Mouse (Mus musculus): ENCODE results near the gene Ctnnal1. TPM values are rescaled to one million over a fixed set of nuclear protein-coding genes. Genes with fewer than 3 reads are reported as not detected.

Ctnnal1 gene
- polyA plus RNA-seq, 1 experiment from 2014 or later, result 8.6 TPM

DNA sequence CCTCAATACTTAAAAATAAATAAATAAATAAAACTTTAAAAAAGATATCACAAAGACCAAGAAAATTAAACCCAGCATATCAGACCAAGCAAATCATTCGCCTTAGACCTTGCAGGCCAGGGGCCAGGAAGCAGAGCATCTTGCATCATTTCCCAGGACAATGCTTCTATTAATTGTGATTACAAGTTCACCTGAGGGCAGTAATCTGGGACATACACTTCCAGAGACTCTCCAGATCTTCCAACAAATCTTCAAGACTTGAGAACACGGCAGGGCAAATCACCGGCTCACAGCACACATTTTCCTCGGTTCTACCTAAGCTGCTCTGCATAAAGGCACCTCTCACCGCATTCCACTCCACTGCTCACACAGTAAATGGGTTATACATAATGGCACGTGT lies 16.9 kb downstream of the Ctnnal1 start:
- Histone ChIP-seq H3K9ac (ENCODE audit: low read depth, low read length) (no peak overlapping the region), H3K4me1 (ENCODE audit: control insufficient read depth, low read depth, low read length) (peaks cover 3% of the 10 kb centered on the region; the same call in 1 of the 2 replicates), H3K4me2 (ENCODE audit: low read depth, low read length) (no peak overlapping the region), H3K36me3 (ENCODE audit: control insufficient read depth, insufficient read depth) (peaks cover 7% of the 10 kb centered on the region), H3K9me3 (replicated peaks; ENCODE audit: control insufficient read depth, low read length) (peaks cover 2% of the 10 kb centered on the region; the same call in 1 of the 2 replicates), H3K27ac (ENCODE audit: low read length) (no peak overlapping the region), H3K27me3 (ENCODE audit: control insufficient read depth, insufficient read depth, low read depth, low read length) (no peaks in the 10 kb centered on the region), H3K4me3 (ENCODE audit: low read depth, low read length) (no peak overlapping the region)
- no peak for ATAC-seq (ENCODE audit: low read depth)
- WGBS (ENCODE audit: insufficient replicate concordance), result 81% methylated on average over 6 of the region's 6 CpGs

- WGBS (ENCODE audit: insufficient replicate concordance), result 76% methylated on average over 3 of the region's 3 CpGs
- no peak overlapping the region for H3K27ac ChIP-seq (ENCODE audit: low read length)
- H3K4me1 ChIP-seq (ENCODE audit: control insufficient read depth, low read depth, low read length), result peaks cover 3% of the 10 kb centered on the region; the same call in 1 of the 2 replicates
- no peak overlapping the region for H3K9ac ChIP-seq (ENCODE audit: low read depth, low read length)
- peaks cover 2% of the 10 kb centered on the region; the same call in 1 of the 2 replicates for H3K9me3 ChIP-seq (replicated peaks; ENCODE audit: control insufficient read depth, low read length)
- no peak for ATAC-seq (ENCODE audit: low read depth)
- no peaks in the 10 kb centered on the region for H3K27me3 ChIP-seq (ENCODE audit: control insufficient read depth, insufficient read depth, low read depth, low read length)
- H3K4me3 ChIP-seq (ENCODE audit: low read depth, low read length), result no peak overlapping the region
- H3K36me3 ChIP-seq (ENCODE audit: control insufficient read depth, insufficient read depth), result peaks cover 7% of the 10 kb centered on the region
- no peak overlapping the region for H3K4me2 ChIP-seq (ENCODE audit: low read depth, low read length)
Observed at GRCm38 (mm10) chr4:56847400-56847799, 17.6 kb downstream of the Ctnnal1 start.

GRCm38 (mm10) chr4:56845896-56846533 lies 19.0 kb downstream of the Ctnnal1 start:
- no peaks in the 10 kb centered on the region for H3K27me3 ChIP-seq (ENCODE audit: control insufficient read depth, insufficient read depth, low read depth, low read length)
- no peaks in the 10 kb centered on the region; the same call in 1 of the 2 replicates for H3K4me1 ChIP-seq (ENCODE audit: control insufficient read depth, low read depth, low read length)
- H3K9ac ChIP-seq (ENCODE audit: low read depth, low read length), result no peak overlapping the region
- peaks cover 2% of the 10 kb centered on the region; the same call in 1 of the 2 replicates for H3K9me3 ChIP-seq (replicated peaks; ENCODE audit: control insufficient read depth, low read length)
- ATAC-seq (ENCODE audit: low read depth), result no peak
- H3K4me2 ChIP-seq (ENCODE audit: low read depth, low read length), result no peak overlapping the region
- H3K36me3 ChIP-seq (ENCODE audit: control insufficient read depth, insufficient read depth), result peaks cover 7% of the 10 kb centered on the region
- H3K4me3 ChIP-seq (ENCODE audit: low read depth, low read length), result no peak overlapping the region
- 73% methylated on average over 12 of the region's 12 CpGs for WGBS (ENCODE audit: insufficient replicate concordance)
- no peak overlapping the region for H3K27ac ChIP-seq (ENCODE audit: low read length)

DNA sequence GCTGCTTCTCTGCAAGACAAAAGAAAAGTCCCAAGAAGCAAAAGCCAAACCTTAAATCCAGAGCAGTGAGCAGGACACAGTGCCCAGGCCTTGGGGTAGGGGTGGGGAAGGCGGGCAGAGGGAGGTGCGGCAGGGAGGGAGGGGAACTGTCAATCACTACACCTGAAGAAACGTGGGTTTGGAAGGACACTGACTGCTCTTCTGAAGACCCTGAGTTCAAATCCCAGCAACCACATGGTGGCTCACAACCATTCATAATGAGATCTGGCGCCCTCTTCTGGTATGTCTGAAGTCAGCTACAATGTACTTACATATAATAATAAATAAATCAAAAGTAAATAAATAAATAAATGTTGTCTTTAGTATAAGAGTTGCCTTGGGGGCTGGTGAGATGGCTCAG lies 20.1 kb downstream of the Ctnnal1 start:
- Histone ChIP-seq H3K27ac (ENCODE audit: low read length) (no peak overlapping the region), H3K9me3 (replicated peaks; ENCODE audit: control insufficient read depth, low read length) (peaks cover 2% of the 10 kb centered on the region; the same call in 1 of the 2 replicates), H3K36me3 (ENCODE audit: control insufficient read depth, insufficient read depth) (peaks cover 7% of the 10 kb centered on the region), H3K4me2 (ENCODE audit: low read depth, low read length) (no peak overlapping the region), H3K4me1 (ENCODE audit: control insufficient read depth, low read depth, low read length) (no peaks in the 10 kb centered on the region), H3K9ac (ENCODE audit: low read depth, low read length) (no peak overlapping the region), H3K4me3 (ENCODE audit: low read depth, low read length) (no peak overlapping the region), H3K27me3 (ENCODE audit: control insufficient read depth, insufficient read depth, low read depth, low read length) (no peaks in the 10 kb centered on the region)
- WGBS (ENCODE audit: insufficient replicate concordance), result 78% methylated on average over 4 of the region's 4 CpGs
- ATAC-seq (ENCODE audit: low read depth), result no peak

DNA sequence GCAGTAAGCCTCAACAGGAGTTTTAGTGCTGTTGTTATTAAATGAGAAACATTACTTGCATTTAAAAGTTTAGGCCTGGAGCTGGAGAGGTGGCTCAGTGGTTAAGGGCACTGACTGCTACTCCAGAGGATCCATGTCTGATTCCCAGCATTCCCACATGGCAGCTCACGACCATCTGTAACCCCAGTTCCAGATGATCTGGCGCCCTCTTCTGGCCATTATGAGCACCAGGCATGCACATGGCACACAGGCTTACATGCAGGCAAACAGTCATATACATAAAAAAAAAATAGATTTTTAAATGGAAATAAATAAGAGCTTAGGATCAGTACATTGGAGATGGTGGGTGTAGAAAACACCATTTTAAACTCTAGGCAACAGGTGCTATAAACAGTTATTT lies 21.0 kb downstream of the Ctnnal1 start:
- H3K27me3 ChIP-seq (ENCODE audit: control insufficient read depth, insufficient read depth, low read depth, low read length), result no peaks in the 10 kb centered on the region
- WGBS (ENCODE audit: insufficient replicate concordance), result 83% methylated on average over 2 of the region's 2 CpGs
- no peak overlapping the region for H3K9ac ChIP-seq (ENCODE audit: low read depth, low read length)
- no peak overlapping the region for H3K4me2 ChIP-seq (ENCODE audit: low read depth, low read length)
- no peak overlapping the region for H3K4me3 ChIP-seq (ENCODE audit: low read depth, low read length)
- ATAC-seq (ENCODE audit: low read depth), result no peak
- H3K27ac ChIP-seq (ENCODE audit: low read length), result no peak overlapping the region
- no peaks in the 10 kb centered on the region for H3K4me1 ChIP-seq (ENCODE audit: control insufficient read depth, low read depth, low read length)
- H3K36me3 ChIP-seq (ENCODE audit: control insufficient read depth, insufficient read depth), result peaks cover 7% of the 10 kb centered on the region
- peaks cover 2% of the 10 kb centered on the region; the same call in 1 of the 2 replicates for H3K9me3 ChIP-seq (replicated peaks; ENCODE audit: control insufficient read depth, low read length)

- H3K27ac ChIP-seq (ENCODE audit: low read length), result no peak overlapping the region
- 52% methylated on average over 7 of the region's 7 CpGs for WGBS (ENCODE audit: insufficient replicate concordance)
Observed at GRCm38 (mm10) chr4:56842501-56842900, 22.5 kb downstream of the Ctnnal1 start.

GRCm38 (mm10) chr4:56840297-56840696 lies 24.7 kb downstream of the Ctnnal1 start:
- H3K4me1 ChIP-seq (ENCODE audit: control insufficient read depth, low read depth, low read length), result no peaks in the 10 kb centered on the region
- H3K36me3 ChIP-seq (ENCODE audit: control insufficient read depth, insufficient read depth), result peaks cover 7% of the 10 kb centered on the region
- peaks cover 2% of the 10 kb centered on the region; the same call in 1 of the 2 replicates for H3K9me3 ChIP-seq (replicated peaks; ENCODE audit: control insufficient read depth, low read length)
- no peak overlapping the region for H3K4me3 ChIP-seq (ENCODE audit: low read depth, low read length)
- no peaks in the 10 kb centered on the region for H3K27me3 ChIP-seq (ENCODE audit: control insufficient read depth, insufficient read depth, low read depth, low read length)
- no peak for ATAC-seq (ENCODE audit: low read depth)
- no peak overlapping the region for H3K9ac ChIP-seq (ENCODE audit: low read depth, low read length)
- no peak overlapping the region for H3K4me2 ChIP-seq (ENCODE audit: low read depth, low read length)
- H3K27ac ChIP-seq (ENCODE audit: low read length), result no peak overlapping the region
- 70% methylated on average over 3 of the region's 3 CpGs for WGBS (ENCODE audit: insufficient replicate concordance)

More at GRCm38 (mm10) chr4:56842501-56842900, 22.5 kb downstream of the Ctnnal1 start:
- Histone ChIP-seq H3K4me3 (ENCODE audit: low read depth, low read length) (no peak overlapping the region), H3K4me2 (ENCODE audit: low read depth, low read length) (no peak overlapping the region), H3K36me3 (ENCODE audit: control insufficient read depth, insufficient read depth) (peaks cover 7% of the 10 kb centered on the region), H3K27me3 (ENCODE audit: control insufficient read depth, insufficient read depth, low read depth, low read length) (no peaks in the 10 kb centered on the region), H3K9ac (ENCODE audit: low read depth, low read length) (no peak overlapping the region), H3K4me1 (ENCODE audit: control insufficient read depth, low read depth, low read length) (no peaks in the 10 kb centered on the region), H3K9me3 (replicated peaks; ENCODE audit: control insufficient read depth, low read length) (peaks cover 2% of the 10 kb centered on the region; the same call in 1 of the 2 replicates)
- no peak for ATAC-seq (ENCODE audit: low read depth)

- Histone ChIP-seq H3K9me3 (replicated peaks; ENCODE audit: control insufficient read depth, low read length) (no peaks in the 10 kb centered on the region), H3K36me3 (ENCODE audit: control insufficient read depth, insufficient read depth) (no peaks in the 10 kb centered on the region), H3K4me2 (ENCODE audit: low read depth, low read length) (no peak overlapping the region), H3K4me1 (ENCODE audit: control insufficient read depth, low read depth, low read length) (no peaks in the 10 kb centered on the region), H3K27me3 (ENCODE audit: control insufficient read depth, insufficient read depth, low read depth, low read length) (no peaks in the 10 kb centered on the region), H3K4me3 (ENCODE audit: low read depth, low read length) (no peak overlapping the region), H3K27ac (ENCODE audit: low read length) (no peak overlapping the region), H3K9ac (ENCODE audit: low read depth, low read length) (no peak overlapping the region)
- WGBS (ENCODE audit: insufficient replicate concordance), result 77% methylated on average over 6 of the region's 6 CpGs
- ATAC-seq (ENCODE audit: low read depth), result no peak
Observed at GRCm38 (mm10) chr4:56837661-56838060, 27.3 kb downstream of the Ctnnal1 start.

- Histone ChIP-seq H3K4me1 (ENCODE audit: control insufficient read depth, low read depth, low read length) (no peaks in the 10 kb centered on the region), H3K9ac (ENCODE audit: low read depth, low read length) (no peak overlapping the region), H3K36me3 (ENCODE audit: control insufficient read depth, insufficient read depth) (no peaks in the 10 kb centered on the region), H3K4me3 (ENCODE audit: low read depth, low read length) (no peak overlapping the region), H3K4me2 (ENCODE audit: low read depth, low read length) (no peak overlapping the region), H3K27ac (ENCODE audit: low read length) (no peak overlapping the region), H3K9me3 (replicated peaks; ENCODE audit: control insufficient read depth, low read length) (no peaks in the 10 kb centered on the region), H3K27me3 (ENCODE audit: control insufficient read depth, insufficient read depth, low read depth, low read length) (no peaks in the 10 kb centered on the region)
- 80% methylated on average over 7 of the region's 7 CpGs for WGBS (ENCODE audit: insufficient replicate concordance)
- no peak for ATAC-seq (ENCODE audit: low read depth)
Observed at GRCm38 (mm10) chr4:56831998-56832397, 33.0 kb downstream of the Ctnnal1 start.

All from liver, embryonic 16.5 days (tissue).